Mouse (Mus musculus) liver, adult (tissue): ENCODE data around the gene Ric1.

ENCODE experiments used
- GATA4 ChIP-seq: IDR thresholded peaks from 2 replicates; pipeline ENCODE4 v1.6.1; 2014; ENCODE audit warnings: mild to moderate bottlenecking, low read length; ENCODE audit not compliant: insufficient replicate concordance

Ric1 gene

GRCm38 (mm10) chr19:29513111-29513766 is 8.8 kb upstream of the Ric1 start:
- TF ChIP-seq GATA4, result no peak

- no peak for TF ChIP-seq GATA4
Observed at GRCm38 (mm10) chr19:29514130-29514529, 8.0 kb upstream of the Ric1 start.

DNA sequence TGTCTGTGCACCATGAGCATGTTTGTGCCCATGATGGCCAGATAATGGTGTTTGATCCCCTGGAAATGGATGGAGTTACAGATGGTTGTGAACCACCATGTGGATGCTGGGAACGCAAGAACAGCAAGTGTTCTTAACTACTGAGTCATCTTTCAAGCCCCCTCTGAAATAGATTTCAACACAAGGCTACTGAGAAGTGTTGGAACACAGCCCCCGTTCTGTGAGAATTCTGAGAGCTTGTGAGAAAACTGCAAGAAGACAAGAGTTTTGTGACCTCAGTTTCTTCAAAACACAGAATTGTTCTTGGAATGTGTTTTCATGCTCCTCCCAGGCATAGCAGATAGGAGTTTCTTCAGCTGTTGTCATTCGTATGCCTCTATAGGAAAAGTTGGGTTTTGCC is 6.7 kb upstream of the Ric1 start:
- no peak for TF ChIP-seq GATA4

GRCm38 (mm10) chr19:29515991-29516390 is 6.1 kb upstream of the Ric1 start:
- TF ChIP-seq GATA4, result no peak

- TF ChIP-seq GATA4, result no peak
Observed at GRCm38 (mm10) chr19:29518409-29518808, 3.7 kb upstream of the Ric1 start.

DNA sequence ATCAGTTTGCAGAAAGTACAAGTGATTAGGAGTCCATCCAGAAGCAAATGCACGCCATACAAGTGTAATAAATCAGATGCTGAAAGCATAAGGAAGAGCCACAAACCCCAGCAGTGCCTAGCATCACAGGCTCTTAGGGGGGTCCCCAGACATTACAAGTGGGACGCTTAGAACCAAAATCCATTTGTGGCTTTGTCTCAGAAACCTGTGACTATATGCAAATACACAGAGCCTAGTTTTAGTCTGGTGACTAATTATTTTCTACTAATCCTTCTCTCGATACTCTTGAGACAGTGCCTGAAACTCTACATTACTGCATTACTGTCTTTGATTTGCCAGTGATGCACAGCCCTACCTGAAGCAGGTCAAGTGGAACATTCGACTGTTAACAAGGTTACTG is 3.2 kb upstream of the Ric1 start:
- TF ChIP-seq GATA4, result no peak

GRCm38 (mm10) chr19:29520996-29521560 is 1.0 kb upstream of the Ric1 start:
- no peak for TF ChIP-seq GATA4

- no peak for TF ChIP-seq GATA4
Observed at GRCm38 (mm10) chr19:29522445-29523229, 555 bp downstream of the Ric1 start.

- TF ChIP-seq GATA4, result no peak
Observed at GRCm38 (mm10) chr19:29523230-29523582, 1.1 kb downstream of the Ric1 start.

DNA sequence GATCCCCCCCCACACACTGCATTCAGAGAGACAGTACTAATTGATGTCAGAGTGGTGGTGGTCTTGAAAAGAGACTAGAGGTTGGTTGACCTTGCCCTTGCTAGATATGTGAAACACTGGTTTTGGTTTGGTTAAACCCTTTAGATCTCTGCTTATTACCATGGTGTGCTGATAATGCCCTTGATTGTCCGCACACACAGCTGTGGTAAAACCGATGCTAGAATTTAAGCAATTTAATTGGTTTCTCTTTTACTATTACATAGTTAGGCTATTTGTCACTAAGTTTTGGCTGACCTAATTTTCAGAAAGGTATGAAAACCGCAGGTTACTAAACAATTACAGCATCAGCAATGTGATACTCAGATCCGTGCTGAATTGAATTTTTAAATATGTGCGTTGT is 1.6 kb downstream of the Ric1 start:
- TF ChIP-seq GATA4, result no peak

GRCm38 (mm10) chr19:29524614-29525013 is 2.5 kb downstream of the Ric1 start:
- TF ChIP-seq GATA4, result no peak

DNA sequence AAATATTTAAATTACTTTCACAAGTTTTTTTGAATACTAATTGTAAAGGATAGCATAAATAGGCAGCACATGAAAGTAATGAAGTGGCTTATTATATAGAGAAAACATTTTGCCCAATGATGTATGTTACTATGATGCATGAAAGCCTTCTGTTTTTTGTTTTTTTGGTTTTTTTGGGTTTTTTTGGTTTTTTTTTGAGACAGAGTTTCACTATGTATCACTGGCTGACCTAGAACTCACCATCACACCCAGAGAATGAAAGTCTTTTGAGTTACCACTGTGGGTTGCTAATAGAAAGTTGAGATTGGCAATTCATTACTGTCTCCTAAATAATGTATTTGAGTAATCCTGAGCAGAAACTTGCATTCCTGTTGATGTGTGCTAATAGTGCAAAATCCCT is 4.8 kb downstream of the Ric1 start:
- no peak for TF ChIP-seq GATA4

DNA sequence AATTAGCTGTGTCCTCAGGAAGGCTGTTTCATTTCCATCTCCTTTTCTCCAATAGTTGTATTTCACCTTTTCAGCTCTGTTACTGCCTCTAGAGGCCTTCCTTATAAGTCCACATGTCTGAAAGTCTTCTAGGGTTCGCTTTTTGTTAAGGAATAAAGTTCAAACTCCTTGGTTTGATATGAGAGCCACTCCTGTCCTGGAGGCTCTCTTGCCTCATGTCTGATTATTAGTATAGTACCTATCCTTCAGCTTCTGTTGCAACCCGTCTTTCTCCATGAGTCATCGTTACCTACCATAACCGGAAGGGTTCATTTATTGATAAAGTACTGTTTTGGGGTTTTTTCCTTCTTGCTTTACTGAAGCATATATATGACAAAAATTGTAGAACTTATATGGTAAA is 5.2 kb downstream of the Ric1 start:
- no peak for TF ChIP-seq GATA4

GRCm38 (mm10) chr19:29528568-29528967 is 6.5 kb downstream of the Ric1 start:
- TF ChIP-seq GATA4, result no peak

DNA sequence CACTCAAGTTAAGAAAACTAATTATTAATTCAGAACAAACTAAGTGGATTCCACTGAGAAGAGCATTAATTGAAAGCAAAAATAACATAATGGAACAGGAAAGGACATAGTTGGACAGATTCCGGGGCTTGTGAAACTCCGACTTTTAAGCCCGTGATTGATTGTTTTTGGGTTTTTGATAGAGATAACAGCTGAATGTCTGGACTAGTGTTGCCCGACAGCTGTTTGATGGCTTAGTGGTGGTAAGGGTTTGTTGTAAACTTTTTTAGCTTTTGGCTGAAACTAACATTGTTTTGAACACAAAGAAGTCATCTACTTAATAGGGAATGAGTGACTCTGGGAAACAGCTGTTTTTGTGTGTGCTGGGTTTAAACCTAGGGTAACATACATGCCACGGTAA is 11.9 kb downstream of the Ric1 start:
- no peak for TF ChIP-seq GATA4

GRCm38 (mm10) chr19:29542256-29542970 is 20.3 kb downstream of the Ric1 start:
- TF ChIP-seq GATA4, result no peak
